Mouse (Mus musculus) hematopoietic stem cell, adult 5-6 weeks (primary cell): ENCODE results near the gene Rap1gap2. TPM values are rescaled to one million over a fixed set of nuclear protein-coding genes. Genes with fewer than 3 reads are reported as not detected.

Experiments used
- ATAC-seq, 2 experiments: fragments of 125-278 bp in 1 of 2; replicated peaks in 1 of 2; 2 replicates each; pipeline ENCODE4 v1.8.0; 2016 to 2017; ENCODE audit warnings: inconsistent platforms in 2 of 2, mild to moderate bottlenecking in 2 of 2, moderate number of reproducible peaks in 2 of 2, low read depth in 1 of 2, moderate TSS enrichment in 1 of 2; ENCODE audit not compliant: low FRiP score in 2 of 2, poor library complexity in 2 of 2, severe bottlenecking in 2 of 2, insufficient read depth in 1 of 2, low TSS enrichment in 1 of 2
- total RNA-seq: library from RNA; stranded (forward); fragments of 172-1452, 232-1000 nt; gene quantifications from 2 replicates; pipeline ENCODE4 v1.2.3, GENCODE M21; 2017

The Rap1gap2 gene
- total RNA-seq, 1 experiment from 2014 or later: 2.1 TPM

- ATAC-seq: no peak
Observed at GRCm38 (mm10) chr11:74426306-74426705, 184.4 kb downstream of the Rap1gap2 start.

DNA sequence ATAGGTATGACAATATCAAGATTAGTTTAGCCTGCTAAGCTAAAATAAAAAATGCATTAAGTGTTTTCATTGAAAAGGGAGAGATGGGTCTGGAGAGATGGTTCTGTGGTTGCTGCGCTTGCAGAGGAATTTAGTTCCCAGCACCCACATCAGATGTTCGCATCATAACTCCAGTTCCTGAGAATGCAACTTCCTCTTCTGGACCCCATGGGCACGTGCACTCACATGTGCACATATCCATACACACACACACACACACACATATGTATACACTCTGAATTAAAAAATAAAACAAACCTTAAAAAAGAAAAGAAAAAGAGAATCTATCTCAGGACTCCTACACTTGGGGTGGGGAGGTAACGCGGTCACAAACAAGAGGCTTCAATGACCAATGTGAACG is 188.7 kb downstream of the Rap1gap2 start:
- ATAC-seq: no peak

DNA sequence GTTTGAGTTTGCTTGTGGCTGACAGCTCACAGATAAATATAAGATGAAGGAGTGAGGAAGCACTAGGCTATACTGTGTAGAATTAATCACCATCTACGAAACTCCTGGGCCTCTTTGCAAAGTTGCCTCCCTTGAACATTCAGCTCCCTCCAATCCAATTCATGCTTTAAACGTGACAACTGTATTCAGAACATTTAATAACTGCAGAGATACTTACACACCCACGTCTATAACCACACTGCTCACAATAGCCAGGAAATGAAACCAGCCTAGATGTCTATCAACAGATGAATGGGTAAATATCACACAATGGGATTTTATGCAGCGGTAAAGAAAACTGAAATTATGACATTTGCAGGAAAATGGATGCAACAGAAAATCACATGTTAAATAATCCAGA is 189.6 kb downstream of the Rap1gap2 start:
- no peak for ATAC-seq

DNA sequence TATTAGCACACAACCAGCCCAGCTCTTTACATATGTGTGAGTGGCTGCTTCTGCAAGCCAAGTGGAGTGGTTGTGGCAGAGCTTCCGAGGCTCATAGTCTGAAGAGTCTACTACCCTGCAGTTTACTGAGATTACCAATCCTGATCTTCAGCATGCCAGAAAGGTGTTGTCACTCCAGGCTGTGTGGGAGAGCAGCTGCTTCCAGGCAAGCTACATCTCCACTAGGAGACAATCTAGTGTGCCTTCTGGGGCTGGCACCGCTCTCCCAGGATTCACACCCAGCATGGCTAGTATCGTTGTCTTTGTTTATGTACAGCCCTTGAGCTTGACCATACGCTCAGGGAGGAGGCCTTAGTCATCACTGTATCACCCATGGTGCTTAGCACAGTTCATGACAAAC is 191.1 kb downstream of the Rap1gap2 start:
- ATAC-seq: no peak

GRCm38 (mm10) chr11:74415736-74416135 is 195.0 kb downstream of the Rap1gap2 start:
- ATAC-seq: no peak

DNA sequence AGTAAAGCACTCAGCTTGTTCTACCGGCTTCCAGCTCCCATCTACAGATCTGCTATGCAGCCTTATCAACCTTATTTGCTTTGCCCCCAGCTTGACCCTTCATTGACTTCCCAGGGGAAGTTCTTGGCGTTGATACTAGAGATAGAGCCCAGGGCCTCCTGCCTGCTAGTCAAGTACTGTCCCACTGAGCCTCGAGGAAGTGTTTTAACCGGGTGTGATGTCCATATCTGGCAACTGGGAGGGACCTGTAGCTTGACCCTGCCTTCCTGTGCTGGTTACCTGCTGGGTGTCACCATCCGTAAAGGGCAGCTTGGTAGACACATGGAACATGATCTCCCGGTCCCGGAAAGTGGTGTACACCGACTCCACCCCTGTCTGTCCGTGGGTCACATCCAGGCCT is 196.6 kb downstream of the Rap1gap2 start:
- no peak for ATAC-seq

GRCm38 (mm10) chr11:74413449-74413972 is 197.2 kb downstream of the Rap1gap2 start:
- ATAC-seq: no peak

- ATAC-seq: no peak
Observed at GRCm38 (mm10) chr11:74412462-74412861, 198.3 kb downstream of the Rap1gap2 start.

GRCm38 (mm10) chr11:74411943-74412342 is 198.8 kb downstream of the Rap1gap2 start:
- ATAC-seq: no peak

GRCm38 (mm10) chr11:74409757-74410174 is 200.9 kb downstream of the Rap1gap2 start:
- no peak for ATAC-seq

- ATAC-seq: no peak
Observed at GRCm38 (mm10) chr11:74409447-74409754, 201.3 kb downstream of the Rap1gap2 start.

- peak; percentile 33 to 40; a peak in 2 of 4 replicates for ATAC-seq
Observed at GRCm38 (mm10) chr11:74408587-74409446, 201.9 kb downstream of the Rap1gap2 start.

DNA sequence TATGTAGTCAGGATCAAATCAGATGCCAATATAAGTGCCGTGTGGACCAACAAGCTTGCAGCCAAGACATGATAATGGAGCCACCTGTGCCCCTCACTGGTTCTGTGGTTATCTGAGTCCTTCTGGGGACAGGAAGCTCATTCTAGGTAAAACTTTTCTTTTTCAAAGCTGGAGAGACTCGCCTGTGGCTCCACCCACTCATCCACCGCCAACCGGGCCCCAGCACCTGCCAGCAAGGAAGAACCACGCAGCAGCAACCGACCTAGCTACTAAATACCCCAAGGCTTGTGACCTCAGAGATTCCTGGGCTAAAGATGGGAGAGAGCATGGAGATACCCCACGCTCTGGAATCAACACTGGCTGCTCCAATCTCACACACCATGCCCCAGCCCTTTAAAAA is 205.5 kb downstream of the Rap1gap2 start:
- no peak for ATAC-seq

DNA sequence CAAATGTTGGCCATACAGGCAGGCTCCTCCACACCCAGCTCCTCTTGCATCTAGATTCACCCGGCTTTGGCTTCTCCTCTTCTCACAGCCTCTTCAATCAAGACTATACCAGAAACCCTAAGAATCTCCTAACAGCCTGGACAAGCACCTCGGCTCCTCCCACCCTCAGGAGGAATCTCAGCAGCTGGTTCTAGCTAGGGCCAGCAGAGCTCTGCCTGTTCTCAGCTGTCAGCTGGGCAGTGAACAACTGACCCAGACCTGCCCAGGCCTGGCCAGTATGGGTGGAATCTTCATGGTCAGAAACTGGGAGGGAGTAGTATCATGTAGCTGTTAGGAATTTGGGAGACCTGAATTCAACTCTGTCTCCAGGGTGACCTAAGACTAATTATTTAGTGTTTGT is 206.5 kb downstream of the Rap1gap2 start:
- ATAC-seq: no peak

- ATAC-seq: peak in 1 of 2 experiments; percentile 67; a peak in 2 of 4 replicates
Observed at GRCm38 (mm10) chr11:74402126-74402525, 208.6 kb downstream of the Rap1gap2 start.

DNA sequence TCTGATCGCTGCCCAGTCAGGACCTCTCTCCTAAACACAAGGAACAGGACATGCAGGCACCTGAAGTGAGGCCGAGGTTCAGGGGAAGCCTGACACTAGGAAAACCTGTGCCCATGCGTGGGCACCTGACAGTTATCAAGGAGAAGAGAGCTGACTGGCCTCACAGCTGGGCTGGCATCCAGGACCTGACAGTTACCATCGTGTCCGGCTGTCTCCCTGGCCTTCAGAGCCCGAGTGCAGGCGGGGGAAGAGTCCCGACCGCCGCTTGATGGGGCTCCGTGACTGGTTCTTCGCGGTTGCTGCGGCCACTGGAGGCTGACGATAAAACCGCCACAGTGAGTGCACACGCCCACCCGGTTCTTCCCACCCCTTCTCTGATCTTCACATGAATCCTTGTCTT is 215.1 kb downstream of the Rap1gap2 start:
- ATAC-seq: no peak

GRCm38 (mm10) chr11:74393489-74393888 is 217.2 kb downstream of the Rap1gap2 start:
- no peak for ATAC-seq

- ATAC-seq: no peak
Observed at GRCm38 (mm10) chr11:74392903-74393302, 217.8 kb downstream of the Rap1gap2 start.

DNA sequence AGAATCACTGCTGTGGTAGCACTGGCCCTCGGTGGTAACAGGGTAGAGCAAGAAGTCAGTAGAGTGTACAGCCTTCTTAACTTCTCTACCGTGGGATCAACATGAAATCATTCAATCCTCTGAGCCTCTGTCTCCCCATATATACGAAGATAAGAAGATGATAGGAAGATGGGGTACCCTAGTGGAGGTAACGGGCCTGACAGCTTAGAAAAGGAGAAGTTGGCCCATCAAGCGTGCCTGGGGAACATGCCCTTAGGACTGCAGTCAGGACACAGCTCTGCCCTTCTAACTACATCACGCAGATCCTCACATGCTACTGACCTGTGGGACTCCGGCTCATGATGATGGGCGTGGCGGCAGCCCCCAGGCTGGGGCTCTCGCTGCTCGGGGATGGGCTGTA is 218.8 kb downstream of the Rap1gap2 start:
- ATAC-seq: peak in 1 of 2 experiments; percentile 53; a peak in 1 of 4 replicates
